Mouse (Mus musculus): ENCODE data around the gene Lurap1l.
"Not testable (repeated sequence)": the region's sequence is repeated elsewhere in the genome, so short reads cannot be mapped to it uniquely, and the experiment has no call there.

Gene Lurap1l

GRCm38 (mm10) chr4:80917128-80917527 lies 6.7 kb downstream of the Lurap1l start:
- not testable (repeated sequence) for DNase-seq (ENCODE audit: extremely low read depth, low read depth, low spot score)

- DNase-seq (ENCODE audit: extremely low read depth, low read depth, low spot score): no peak
Observed at GRCm38 (mm10) chr4:80917812-80918211, 7.4 kb downstream of the Lurap1l start.

GRCm38 (mm10) chr4:80918526-80919129 lies 8.2 kb downstream of the Lurap1l start:
- DNase-seq (ENCODE audit: extremely low read depth, low read depth, low spot score): no peak

GRCm38 (mm10) chr4:80919217-80919867 lies 8.9 kb downstream of the Lurap1l start:
- DNase-seq (ENCODE audit: extremely low read depth, low read depth, low spot score): no peak

GRCm38 (mm10) chr4:80921646-80922489 lies 11.4 kb downstream of the Lurap1l start:
- no peak for DNase-seq (ENCODE audit: extremely low read depth, low read depth, low spot score)

GRCm38 (mm10) chr4:80922654-80923053 lies 12.2 kb downstream of the Lurap1l start:
- DNase-seq (ENCODE audit: extremely low read depth, low read depth, low spot score): no peak

GRCm38 (mm10) chr4:80924815-80925214 lies 14.4 kb downstream of the Lurap1l start:
- DNase-seq (ENCODE audit: extremely low read depth, low read depth, low spot score): no peak

GRCm38 (mm10) chr4:80925752-80926519 lies 15.5 kb downstream of the Lurap1l start:
- no peak for DNase-seq (ENCODE audit: extremely low read depth, low read depth, low spot score)

- no peak for DNase-seq (ENCODE audit: extremely low read depth, low read depth, low spot score)
Observed at GRCm38 (mm10) chr4:80934749-80935148, 24.3 kb downstream of the Lurap1l start.

GRCm38 (mm10) chr4:80939115-80939514 lies 28.7 kb downstream of the Lurap1l start:
- no peak for DNase-seq (ENCODE audit: extremely low read depth, low read depth, low spot score)

GRCm38 (mm10) chr4:80940946-80941345 lies 30.5 kb downstream of the Lurap1l start:
- no peak for DNase-seq (ENCODE audit: extremely low read depth, low read depth, low spot score)

GRCm38 (mm10) chr4:80941978-80942377 lies 31.5 kb downstream of the Lurap1l start:
- DNase-seq (ENCODE audit: extremely low read depth, low read depth, low spot score): no peak

- DNase-seq (ENCODE audit: extremely low read depth, low read depth, low spot score): no peak
Observed at GRCm38 (mm10) chr4:80944605-80945004, 34.2 kb downstream of the Lurap1l start.

- no peak for DNase-seq (ENCODE audit: extremely low read depth, low read depth, low spot score)
Observed at GRCm38 (mm10) chr4:80949110-80949509, 38.7 kb downstream of the Lurap1l start.

- no peak for DNase-seq (ENCODE audit: extremely low read depth, low read depth, low spot score)
Observed at GRCm38 (mm10) chr4:80949720-80950119, 39.3 kb downstream of the Lurap1l start.

- DNase-seq (ENCODE audit: extremely low read depth, low read depth, low spot score): no peak
Observed at GRCm38 (mm10) chr4:80950280-80950781, 39.9 kb downstream of the Lurap1l start.

GRCm38 (mm10) chr4:80952653-80953052 lies 42.2 kb downstream of the Lurap1l start:
- DNase-seq (ENCODE audit: extremely low read depth, low read depth, low spot score): no peak

- DNase-seq (ENCODE audit: extremely low read depth, low read depth, low spot score): no peak
Observed at GRCm38 (mm10) chr4:80955942-80956341, 45.5 kb downstream of the Lurap1l start.

GRCm38 (mm10) chr4:80967526-80967925 lies 57.1 kb downstream of the Lurap1l start:
- no peak for DNase-seq (ENCODE audit: extremely low read depth, low read depth, low spot score)

- peak; percentile 11 for DNase-seq (ENCODE audit: extremely low read depth, low read depth, low spot score)
Observed at GRCm38 (mm10) chr4:80971846-80972245, 61.4 kb downstream of the Lurap1l start.

- DNase-seq (ENCODE audit: extremely low read depth, low read depth, low spot score): no peak
Observed at GRCm38 (mm10) chr4:80973896-80974295, 63.5 kb downstream of the Lurap1l start.
